Mouse (Mus musculus) E14TG2a.4 (cell line): ENCODE data around the gene Abt1.

Experiments used
- H3K27me3 ChIP-seq: 2 replicates; pipeline ENCODE4 v1.6.1; 2014; ENCODE audit warnings: low read length, control low read depth; ENCODE audit not compliant: insufficient read depth
- H3K36me3 ChIP-seq: 2 replicates; pipeline ENCODE4 v1.6.1; 2014; ENCODE audit warnings: low read length, control low read depth; ENCODE audit not compliant: insufficient read depth
- H3K4me1 ChIP-seq: replicated peaks from 2 replicates; pipeline ENCODE4 v1.6.1; 2014; ENCODE audit warnings: low read depth, low read length, control low read depth
- H3K4me3 ChIP-seq: replicated peaks from 2 replicates; pipeline ENCODE4 v1.5.1; 2014; ENCODE audit warnings: mild to moderate bottlenecking, low read length
- H3K9me3 ChIP-seq: 2 replicates; pipeline ENCODE4 v1.6.1; 2014; ENCODE audit warnings: low read length, control low read depth
- CTCF ChIP-seq: conservative IDR thresholded peaks from 2 replicates; pipeline ENCODE4 v1.5.1; 2014; ENCODE audit warnings: low read length
- NANOG ChIP-seq: IDR thresholded peaks from 2 replicates; pipeline ENCODE4 v1.6.1; 2014; ENCODE audit warnings: borderline replicate concordance, low read length, mixed read lengths
- POU5F1 ChIP-seq: IDR thresholded peaks from 2 replicates; pipeline ENCODE4 v1.6.1; 2014; ENCODE audit warnings: low read length, borderline replicate concordance

Abt1 gene

GRCm38 (mm10) chr13:23462063-23462462, 38.4 kb upstream of the Abt1 start:
- TF ChIP-seq NANOG (no peak), POU5F1 (no peak), CTCF (no peak)
- Histone ChIP-seq H3K36me3 (no peaks in the 10 kb centered on the region), H3K9me3 (no peaks in the 10 kb centered on the region)

GRCm38 (mm10) chr13:23459264-23459846, 35.7 kb upstream of the Abt1 start:
- Histone ChIP-seq H3K27me3 (peaks cover 29% of the 10 kb centered on the region), H3K4me3 (peak overlapping the region; percentile 35), H3K36me3 (no peaks in the 10 kb centered on the region), H3K9me3 (no peaks in the 10 kb centered on the region), H3K4me1 (peaks cover 23% of the 10 kb centered on the region)
- no peak for TF ChIP-seq POU5F1
- no peak for TF ChIP-seq CTCF

More at GRCm38 (mm10) chr13:23462063-23462462, 38.4 kb upstream of the Abt1 start:
- Histone ChIP-seq H3K4me1 (peaks cover 47% of the 10 kb centered on the region), H3K27me3 (peaks cover 37% of the 10 kb centered on the region), H3K4me3 (no peak overlapping the region)

- TF ChIP-seq POU5F1 = no peak
- no peak for TF ChIP-seq NANOG
- no peak for TF ChIP-seq CTCF
- Histone ChIP-seq H3K27me3 (peaks cover 16% of the 10 kb centered on the region; the same call in 1 of the 2 replicates), H3K4me3 (peak overlapping the region; percentile 90), H3K36me3 (no peaks in the 10 kb centered on the region), H3K4me1 (peaks cover 16% of the 10 kb centered on the region), H3K9me3 (no peaks in the 10 kb centered on the region)
Observed at GRCm38 (mm10) chr13:23453926-23454325, 30.3 kb upstream of the Abt1 start.

- H3K36me3 ChIP-seq = no peaks in the 10 kb centered on the region
- H3K4me1 ChIP-seq = peaks cover 16% of the 10 kb centered on the region
- H3K27me3 ChIP-seq = peaks cover 11% of the 10 kb centered on the region; the same call in 1 of the 2 replicates
- TF ChIP-seq NANOG (no peak), CTCF (no peak), POU5F1 (no peak)
- H3K4me3 ChIP-seq = peak overlapping the region; percentile 90
- H3K9me3 ChIP-seq = no peaks in the 10 kb centered on the region
Observed at GRCm38 (mm10) chr13:23453362-23453862, 29.7 kb upstream of the Abt1 start.

- Histone ChIP-seq H3K36me3 (no peaks in the 10 kb centered on the region), H3K4me3 (peak overlapping the region; percentile 82), H3K9me3 (no peaks in the 10 kb centered on the region), H3K4me1 (peaks cover 22% of the 10 kb centered on the region), H3K27me3 (no peaks in the 10 kb centered on the region)
- TF ChIP-seq CTCF = no peak
- TF ChIP-seq NANOG = no peak
- no peak for TF ChIP-seq POU5F1
Observed at GRCm38 (mm10) chr13:23450398-23450797, 26.7 kb upstream of the Abt1 start.

- Histone ChIP-seq H3K9me3 (no peaks in the 10 kb centered on the region), H3K4me3 (peak overlapping the region; percentile 82), H3K27me3 (no peaks in the 10 kb centered on the region), H3K36me3 (no peaks in the 10 kb centered on the region), H3K4me1 (peaks cover 27% of the 10 kb centered on the region)
- TF ChIP-seq CTCF (no peak), NANOG (no peak), POU5F1 (no peak)
Observed at GRCm38 (mm10) chr13:23449235-23450095, 25.8 kb upstream of the Abt1 start.

GRCm38 (mm10) chr13:23448758-23449157, 25.1 kb upstream of the Abt1 start:
- no peaks in the 10 kb centered on the region for H3K9me3 ChIP-seq
- no peaks in the 10 kb centered on the region for H3K36me3 ChIP-seq
- H3K27me3 ChIP-seq = no peaks in the 10 kb centered on the region
- TF ChIP-seq POU5F1 (no peak), CTCF (no peak)
- peak overlapping the region; percentile 82 for H3K4me3 ChIP-seq
- peaks cover 34% of the 10 kb centered on the region for H3K4me1 ChIP-seq

GRCm38 (mm10) chr13:23446498-23446952, 22.9 kb upstream of the Abt1 start:
- no peaks in the 10 kb centered on the region for H3K27me3 ChIP-seq
- no peaks in the 10 kb centered on the region for H3K9me3 ChIP-seq
- no peaks in the 10 kb centered on the region for H3K36me3 ChIP-seq
- H3K4me3 ChIP-seq = peak overlapping the region; percentile 91
- H3K4me1 ChIP-seq = peaks cover 40% of the 10 kb centered on the region
- TF ChIP-seq NANOG (no peak), POU5F1 (no peak), CTCF (0 out of 2 replicates have a peak, but pooled peaks have one; percentile 8)
